Mouse (Mus musculus) stomach, embryonic 16.5 days (tissue): ENCODE data around the gene Ube2g2. TPM values are rescaled to one million over a fixed set of nuclear protein-coding genes. Genes with fewer than 3 reads are reported as not detected.
A peak's percentile ranks its signal among the peaks of the same experiment; 100 is the strongest.

Source experiments
- ATAC-seq: fragments of 200-750 bp; cut with Nextera tagmentation; 2 replicates; pipeline ENCODE4 v1.8.0; 2017; ENCODE audit warnings: moderate number of reproducible peaks, moderate TSS enrichment; ENCODE audit not compliant: insufficient read depth, low FRiP score
- H3K27ac ChIP-seq: fragments of 300-500 bp; sonication (generic); 2 replicates; pipeline ENCODE4 v1.5.1; 2014; ENCODE audit warnings: low read length
- H3K27me3 ChIP-seq: fragments of 300-500 bp; sonication (generic); 2 replicates; pipeline ENCODE4 v1.6.1; 2014; ENCODE audit warnings: low read length, control low read depth, mixed read lengths; ENCODE audit not compliant: control insufficient read depth, insufficient read depth
- H3K36me3 ChIP-seq: fragments of 300-500 bp; sonication (generic); 2 replicates; pipeline ENCODE4 v1.6.1; 2014; ENCODE audit warnings: low read length; ENCODE audit not compliant: control insufficient read depth, insufficient read depth
- H3K4me1 ChIP-seq: fragments of 300-500 bp; sonication (generic); 2 replicates; pipeline ENCODE4 v1.6.1; 2014; ENCODE audit warnings: low read length, control low read depth, mixed read lengths; ENCODE audit not compliant: control insufficient read depth, insufficient read depth
- H3K4me2 ChIP-seq: fragments of 300-500 bp; sonication (generic); 2 replicates; pipeline ENCODE4 v1.6.1; 2014; ENCODE audit warnings: low read depth, low read length, mixed read lengths
- H3K4me3 ChIP-seq: fragments of 300-500 bp; sonication (generic); replicated peaks from 2 replicates; pipeline ENCODE4 v1.5.1; 2014; ENCODE audit warnings: mild to moderate bottlenecking, low read length
- H3K9ac ChIP-seq: fragments of 300-500 bp; sonication (generic); 2 replicates; pipeline ENCODE4 v1.6.1; 2014; ENCODE audit warnings: low read length
- H3K9me3 ChIP-seq: fragments of 300-500 bp; sonication (generic); replicated peaks from 2 replicates; pipeline ENCODE4 v1.6.1; 2016; ENCODE audit warnings: low read length, control low read depth; ENCODE audit not compliant: control insufficient read depth
- WGBS: fragments of 180-500 bp; shearing (Covaris S2); extraction: QIAGEN DNeasy Blood & Tissue Kit; methylation state at CpG from one replicate; pipeline ENCODE4 v1.1.7; 2014; 5-methylcytosine and 5-hydroxymethylcytosine counted together
- polyA plus RNA-seq: library from polyadenylated mRNA; unstranded; fragments of >200 nt; fragmentation: Nextera tagmentation; extraction: Ambion mirVana; gene quantifications from 2 replicates; pipeline ENCODE4 v1.2.1, GENCODE M21; 2015

Gene Ube2g2
- polyA plus RNA-seq, 1 experiment from 2014 or later, result 78.0 TPM

DNA sequence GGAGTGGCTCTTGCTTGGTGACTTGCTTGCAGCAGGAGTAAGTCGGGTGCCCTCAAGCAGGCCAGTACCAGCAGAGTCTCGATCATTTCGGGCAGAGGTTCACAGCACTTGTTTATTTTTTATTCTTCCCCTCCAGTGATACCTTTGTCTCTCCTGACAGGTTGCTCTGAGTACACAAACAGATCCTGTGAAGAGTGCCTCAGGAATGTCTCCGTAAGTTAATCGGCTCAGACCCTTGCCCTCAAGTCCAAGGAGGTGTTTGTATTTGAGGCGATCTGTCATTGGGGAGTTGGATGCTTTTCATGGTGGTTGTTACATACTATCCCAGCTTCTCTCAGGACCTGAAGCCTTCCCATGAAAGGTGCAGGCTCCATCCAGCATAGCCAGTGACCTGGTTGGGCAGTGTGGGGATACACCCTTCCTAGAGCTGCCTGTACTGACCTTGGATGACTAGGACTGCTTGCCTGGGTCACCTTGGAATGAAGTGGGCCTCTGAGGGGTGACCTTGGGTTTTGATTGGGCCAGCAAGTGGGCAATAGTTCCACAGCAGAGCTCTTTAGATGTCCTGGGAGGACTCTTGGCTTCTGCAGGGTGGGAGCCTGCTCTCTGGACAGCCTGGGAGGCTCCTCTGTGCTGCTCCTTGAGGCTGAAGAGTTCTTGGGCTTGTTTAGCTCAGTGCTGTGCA lies 34.8 kb upstream of the Ube2g2 start:
- no peak for ATAC-seq
- H3K4me3 ChIP-seq, result no peak overlapping the region
- H3K27ac ChIP-seq, result no peak overlapping the region
- H3K9ac ChIP-seq, result no peak overlapping the region
- no peak overlapping the region for H3K4me2 ChIP-seq
- peaks cover 31% of the 10 kb centered on the region for H3K4me1 ChIP-seq
- H3K9me3 ChIP-seq, result no peaks in the 10 kb centered on the region
- no peaks in the 10 kb centered on the region for H3K27me3 ChIP-seq
- WGBS, result 68% methylated on average over 6 of the region's 6 CpGs
- no peaks in the 10 kb centered on the region for H3K36me3 ChIP-seq

GRCm38 (mm10) chr10:77588036-77588435 lies 34.0 kb upstream of the Ube2g2 start:
- 74% methylated on average over 2 of the region's 2 CpGs for WGBS
- H3K4me3 ChIP-seq, result no peak overlapping the region
- H3K4me2 ChIP-seq, result no peak overlapping the region
- ATAC-seq, result no peak
- no peaks in the 10 kb centered on the region for H3K9me3 ChIP-seq
- peaks cover 5% of the 10 kb centered on the region; the same call in 1 of the 2 replicates for H3K36me3 ChIP-seq
- peaks cover 23% of the 10 kb centered on the region for H3K4me1 ChIP-seq
- H3K27me3 ChIP-seq, result no peaks in the 10 kb centered on the region
- no peak overlapping the region for H3K9ac ChIP-seq
- no peak overlapping the region for H3K27ac ChIP-seq

GRCm38 (mm10) chr10:77589117-77589516 lies 33.0 kb upstream of the Ube2g2 start:
- peaks cover 14% of the 10 kb centered on the region for H3K36me3 ChIP-seq
- 81% methylated on average over 7 of the region's 7 CpGs for WGBS
- no peaks in the 10 kb centered on the region for H3K9me3 ChIP-seq
- H3K9ac ChIP-seq, result peak overlapping the region; percentile 12; the same call in 1 of the 2 replicates
- H3K27me3 ChIP-seq, result no peaks in the 10 kb centered on the region
- no peak for ATAC-seq
- peak overlapping the region; percentile 35; the same call in 1 of the 2 replicates for H3K27ac ChIP-seq
- H3K4me2 ChIP-seq, result no peak overlapping the region
- no peak overlapping the region for H3K4me3 ChIP-seq
- peaks cover 13% of the 10 kb centered on the region for H3K4me1 ChIP-seq

DNA sequence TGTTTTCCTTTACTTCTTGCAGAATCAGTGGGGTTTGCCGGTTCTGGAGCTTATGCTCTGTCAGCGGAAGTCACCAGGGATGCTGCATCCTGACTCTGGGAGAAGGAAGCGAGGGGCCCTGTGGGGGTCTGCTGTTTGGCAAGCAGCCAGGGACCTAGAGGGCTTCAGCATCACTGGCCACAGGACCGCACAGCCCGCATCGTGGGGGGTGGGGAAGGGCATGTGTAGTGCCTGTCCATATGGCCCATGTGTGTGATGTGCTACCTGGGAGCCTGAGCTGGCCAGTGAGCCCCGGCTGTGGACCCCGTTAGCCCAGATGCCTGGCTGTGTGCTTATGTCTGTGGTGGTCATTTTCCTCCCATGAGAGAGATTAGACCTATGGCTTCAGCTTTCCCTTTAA lies 32.3 kb upstream of the Ube2g2 start:
- Histone ChIP-seq H3K4me1 (peaks cover 13% of the 10 kb centered on the region), H3K9ac (no peak overlapping the region; the same call in 1 of the 2 replicates), H3K27me3 (no peaks in the 10 kb centered on the region), H3K27ac (no peak overlapping the region), H3K4me3 (no peak overlapping the region), H3K4me2 (no peak overlapping the region), H3K9me3 (no peaks in the 10 kb centered on the region), H3K36me3 (peaks cover 20% of the 10 kb centered on the region)
- no peak for ATAC-seq
- WGBS, result 62% methylated on average over 8 of the region's 8 CpGs

DNA sequence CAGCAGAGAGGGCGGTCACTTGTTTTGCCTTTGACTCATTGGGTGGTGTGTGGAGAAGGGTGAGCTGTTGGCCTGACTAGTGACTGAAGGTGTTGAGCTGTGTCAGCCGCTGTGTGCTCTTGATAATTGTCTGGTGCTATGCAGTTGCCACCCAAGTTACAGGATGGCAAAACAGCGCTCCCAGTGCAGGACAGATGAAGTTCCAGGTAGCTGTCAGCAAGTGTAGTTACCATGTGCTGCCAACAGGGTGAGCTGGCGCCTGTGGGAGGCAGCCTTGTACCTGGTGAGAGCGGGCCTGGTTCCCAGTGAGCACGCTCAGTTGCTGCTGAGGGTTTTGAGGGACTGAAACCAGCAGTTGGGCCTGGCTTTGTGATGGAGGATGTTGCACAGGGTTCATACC lies 31.3 kb upstream of the Ube2g2 start:
- Histone ChIP-seq H3K27me3 (no peaks in the 10 kb centered on the region), H3K9ac (no peak overlapping the region), H3K4me3 (no peak overlapping the region), H3K4me1 (peaks cover 13% of the 10 kb centered on the region), H3K36me3 (peaks cover 27% of the 10 kb centered on the region), H3K4me2 (no peak overlapping the region), H3K27ac (no peak overlapping the region), H3K9me3 (no peaks in the 10 kb centered on the region)
- WGBS, result 46% methylated on average over 6 of the region's 6 CpGs
- ATAC-seq, result peak; percentile 68; the same call in 1 of the 2 replicates

DNA sequence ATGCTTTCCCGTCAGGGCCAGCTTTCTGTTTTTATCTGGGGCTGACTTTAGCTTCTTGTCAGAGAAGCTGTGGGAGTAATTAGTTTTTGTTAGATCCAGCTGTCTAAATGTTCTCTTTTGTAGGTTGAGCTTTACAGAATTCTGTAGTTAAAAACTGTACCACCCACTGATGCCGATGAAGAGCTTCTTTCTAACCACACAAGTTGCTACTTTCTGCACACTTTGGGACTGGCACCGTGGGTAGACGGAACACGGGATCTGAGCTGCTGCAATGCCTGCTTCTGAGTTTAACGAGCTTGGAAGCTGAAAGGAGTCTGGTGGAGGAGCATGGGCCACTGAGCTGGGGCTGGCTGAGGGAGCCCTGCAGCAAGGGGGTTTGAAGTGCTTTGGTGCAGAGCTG lies 30.5 kb upstream of the Ube2g2 start:
- WGBS, result 67% methylated on average over 6 of the region's 6 CpGs
- no peak overlapping the region for H3K9ac ChIP-seq
- H3K27me3 ChIP-seq, result no peaks in the 10 kb centered on the region
- ATAC-seq, result no peak
- peaks cover 8% of the 10 kb centered on the region for H3K4me1 ChIP-seq
- H3K9me3 ChIP-seq, result no peaks in the 10 kb centered on the region
- H3K36me3 ChIP-seq, result peaks cover 27% of the 10 kb centered on the region
- H3K4me3 ChIP-seq, result no peak overlapping the region
- no peak overlapping the region for H3K27ac ChIP-seq
- H3K4me2 ChIP-seq, result no peak overlapping the region

- Histone ChIP-seq H3K4me3 (no peak overlapping the region), H3K4me1 (no peaks in the 10 kb centered on the region), H3K9me3 (no peaks in the 10 kb centered on the region), H3K4me2 (no peak overlapping the region), H3K27ac (no peak overlapping the region), H3K27me3 (no peaks in the 10 kb centered on the region), H3K9ac (no peak overlapping the region), H3K36me3 (peaks cover 43% of the 10 kb centered on the region)
- WGBS, result 90% methylated on average over 2 of the region's 2 CpGs
- ATAC-seq, result no peak
Observed at GRCm38 (mm10) chr10:77596060-77596459, 26.0 kb upstream of the Ube2g2 start.

DNA sequence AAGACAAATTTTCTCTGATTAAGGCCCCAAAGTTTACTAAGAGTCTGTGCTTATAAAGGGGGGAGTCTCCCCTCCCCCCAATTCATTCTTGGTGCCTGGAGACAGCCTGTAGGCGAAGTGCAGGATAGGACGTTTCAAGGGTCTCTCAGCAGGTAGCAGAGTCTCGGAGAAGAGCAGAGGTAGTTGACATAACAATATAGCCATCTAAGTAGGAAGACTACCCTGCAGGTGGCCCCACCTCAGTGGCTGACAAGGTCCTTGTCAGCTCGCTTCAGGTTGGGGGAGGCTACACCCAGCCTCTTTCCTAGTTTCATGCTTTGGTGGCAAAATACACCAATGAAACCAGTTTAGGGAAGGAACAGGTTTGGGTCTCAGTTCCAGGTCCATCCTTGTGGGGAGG lies 19.1 kb upstream of the Ube2g2 start:
- WGBS, result 56% methylated on average over 4 of the region's 4 CpGs
- Histone ChIP-seq H3K4me2 (no peak overlapping the region), H3K9ac (no peak overlapping the region), H3K27me3 (no peaks in the 10 kb centered on the region), H3K4me1 (peaks cover 11% of the 10 kb centered on the region; the same call in 1 of the 2 replicates), H3K9me3 (no peaks in the 10 kb centered on the region), H3K36me3 (peaks cover 11% of the 10 kb centered on the region; the same call in 1 of the 2 replicates), H3K4me3 (no peak overlapping the region), H3K27ac (no peak overlapping the region)
- ATAC-seq, result no peak

DNA sequence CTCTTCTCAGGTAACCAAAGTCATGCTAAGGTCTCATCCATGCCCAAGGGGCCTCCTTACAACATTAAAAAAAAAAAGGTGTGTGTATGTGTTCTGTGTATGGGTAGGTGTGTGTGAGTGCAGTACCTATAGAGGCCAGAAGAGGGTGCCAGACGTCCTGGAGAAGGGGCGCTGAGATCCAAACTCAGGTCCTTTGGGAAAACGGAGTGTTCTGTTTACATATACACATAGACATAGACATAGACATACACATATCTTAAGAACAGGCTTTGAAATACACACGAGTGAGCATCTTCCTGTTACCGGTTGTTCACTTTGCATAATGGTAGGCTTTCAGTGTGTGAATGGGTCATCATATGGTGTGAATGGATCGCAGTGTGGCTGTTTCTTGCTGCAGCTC lies 18.0 kb upstream of the Ube2g2 start:
- WGBS, result 89% methylated on average over 6 of the region's 6 CpGs

More for the DNA sequence above, 18.0 kb upstream of the Ube2g2 start:
- Histone ChIP-seq H3K36me3 (0 out of 2 replicates have a peak, but pooled peaks cover under 1% of the 10 kb centered on the region), H3K27me3 (no peaks in the 10 kb centered on the region), H3K4me3 (no peak overlapping the region), H3K9me3 (no peaks in the 10 kb centered on the region), H3K9ac (no peak overlapping the region), H3K4me1 (peaks cover 11% of the 10 kb centered on the region; the same call in 1 of the 2 replicates), H3K27ac (no peak overlapping the region), H3K4me2 (no peak overlapping the region)
- no peak for ATAC-seq
